8 mouse cellular contexts compared by ENCODE assay signal in genomic region chr17:44776738-44777270, GRCm38 (mm10). TPM values are rescaled to one million over a fixed set of nuclear protein-coding genes. Genes with fewer than 3 reads are reported as not detected.
DNase-seq lines count a peak whose midpoint lies in the region; ATAC-seq lines count a peak whose summit lies in the region.

TSS of gene Supt3 (plus strand) at chr17:44777152.

- peak; percentile 99 for DNase-seq in CD4-positive, CD25-positive, alpha-beta regulatory T cell, adult 2 months (ENCODE audit: low read depth, low spot score)
- DNase-seq in fat pad, adult 2 months (ENCODE audit: extremely low read depth, low read depth, low spot score), result peak; percentile 36
- peak; percentile 98 for DNase-seq in kidney, postnatal 14 days
- DNase-seq in liver, embryonic 13.5 days, result peak; percentile 93
- peak; percentile 95 for DNase-seq in neural tube, embryonic 10.5 days (ENCODE audit: extremely low spot score, low spot score)

- under 1% methylated on average over 40 of the region's 40 CpGs for WGBS in heart, embryonic 14.5 days
- 0% methylated on average over 40 of the region's 40 CpGs for WGBS in liver, embryonic 13.5 days (ENCODE audit: insufficient replicate concordance)
- under 1% methylated on average over 40 of the region's 40 CpGs for WGBS in stomach, embryonic 16.5 days

- H3K36me3 ChIP-seq in heart, embryonic 14.5 days (ENCODE audit: control insufficient read depth, insufficient read depth, low read length), result no peaks in the 10 kb centered on the region
- H3K36me3 ChIP-seq in liver, embryonic 13.5 days, result no peaks in the 10 kb centered on the region
- H3K36me3 ChIP-seq in stomach, embryonic 16.5 days (ENCODE audit: control insufficient read depth, insufficient read depth, low read length), result no peaks in the 10 kb centered on the region

- H3K27me3 ChIP-seq in heart, embryonic 14.5 days (ENCODE audit: control insufficient read depth, insufficient read depth, low read length), result no peaks in the 10 kb centered on the region
- no peaks in the 10 kb centered on the region for H3K27me3 ChIP-seq in liver, embryonic 13.5 days
- no peaks in the 10 kb centered on the region for H3K27me3 ChIP-seq in stomach, embryonic 16.5 days (ENCODE audit: control insufficient read depth, insufficient read depth, low read length)

- peak within 1 kb of the TSS; percentile 74 for H3K4me2 ChIP-seq in heart, embryonic 14.5 days (ENCODE audit: low read length)
- H3K4me2 ChIP-seq in liver, embryonic 13.5 days, result peak within 1 kb of the TSS; percentile 90
- H3K4me2 ChIP-seq in stomach, embryonic 16.5 days (ENCODE audit: low read depth, low read length), result peak within 1 kb of the TSS; percentile 59

- peak; percentile 97 for ATAC-seq in heart, embryonic 14.5 days (ENCODE audit: insufficient number of reproducible peaks, insufficient read depth, low FRiP score, low read depth)
- ATAC-seq in liver, embryonic 13.5 days (ENCODE audit: low read depth), result peak; percentile 97
- ATAC-seq in stomach, embryonic 16.5 days (ENCODE audit: insufficient read depth, low FRiP score), result peak; percentile 98

- H3K4me3 ChIP-seq in brown adipose tissue, adult 24 weeks (ENCODE audit: insufficient read depth, low read depth, low read length), result peak within 1 kb of the TSS; percentile 87
- peak within 1 kb of the TSS; percentile 72 to 73 for H3K4me3 ChIP-seq in heart, embryonic 14.5 days (ENCODE audit: control insufficient read depth in 1 of 2, insufficient read depth in 1 of 2, low read depth in 1 of 2, low read length in 2 of 2)
- H3K4me3 ChIP-seq in liver, embryonic 13.5 days (replicated peaks), result peak within 1 kb of the TSS; percentile 75
- peak within 1 kb of the TSS; percentile 92 for H3K4me3 ChIP-seq in stomach, embryonic 16.5 days (replicated peaks; ENCODE audit: low read length)

- H3K9ac ChIP-seq in heart, embryonic 14.5 days (ENCODE audit: low read length), result peak within 1 kb of the TSS; percentile 92
- H3K9ac ChIP-seq in liver, embryonic 13.5 days, result peak within 1 kb of the TSS; percentile 93
- peak within 1 kb of the TSS; percentile 98 for H3K9ac ChIP-seq in stomach, embryonic 16.5 days (ENCODE audit: low read length)

- no peaks in the 10 kb centered on the region for H3K9me3 ChIP-seq in heart, embryonic 14.5 days (ENCODE audit: control insufficient read depth, low read length)
- 0 out of 2 replicates have a peak, but pooled peaks cover 2% of the 10 kb centered on the region for H3K9me3 ChIP-seq in liver, embryonic 13.5 days (replicated peaks)
- H3K9me3 ChIP-seq in stomach, embryonic 16.5 days (replicated peaks; ENCODE audit: control insufficient read depth, low read length), result no peaks in the 10 kb centered on the region

- H3K27ac ChIP-seq in brown adipose tissue, adult 24 weeks (replicated peaks; ENCODE audit: low read depth, low read length), result peak within 1 kb of the TSS; percentile 32
- H3K27ac ChIP-seq in heart, embryonic 14.5 days (replicated peaks in 1 of 2; ENCODE audit: control insufficient read depth in 1 of 2, insufficient read depth in 1 of 2, low read depth in 2 of 2, low read length in 2 of 2), result peak within 1 kb of the TSS; percentile 78 to 80
- H3K27ac ChIP-seq in liver, embryonic 13.5 days, result peak within 1 kb of the TSS; percentile 87
- peak within 1 kb of the TSS; percentile 94 for H3K27ac ChIP-seq in stomach, embryonic 16.5 days (ENCODE audit: low read length)

- no peaks in the 10 kb centered on the region for H3K4me1 ChIP-seq in brown adipose tissue, adult 24 weeks (ENCODE audit: control insufficient read depth, insufficient read depth, insufficient read length, low read length)
- peaks cover 0 to 7% of the 10 kb centered on the region in 2 experiments; a peak in 2 of 4 replicates for H3K4me1 ChIP-seq in heart, embryonic 14.5 days (ENCODE audit: control insufficient read depth in 2 of 2, insufficient read depth in 2 of 2, low read length in 2 of 2)
- peaks cover 11% of the 10 kb centered on the region for H3K4me1 ChIP-seq in liver, embryonic 13.5 days (replicated peaks)
- peaks cover 12% of the 10 kb centered on the region; the same call in 1 of the 2 replicates for H3K4me1 ChIP-seq in stomach, embryonic 16.5 days (ENCODE audit: control insufficient read depth, insufficient read depth, low read length)

RNA-seq across cellular contexts. Expression of gene Supt3, which starts in this region (rescaled TPM):
- 20.0 and 24.0 TPM in 2 replicates for polyA plus RNA-seq in brown adipose tissue, adult 24 weeks (2012; ENCODE audit: insufficient read depth, insufficient read length, missing spikeins)
- polyA plus RNA-seq in heart, embryonic 14.5 days (2014; fragmentation: Nextera tagmentation; extraction: Ambion mirVana), result 23.5 and 23.7 TPM in 2 replicates
- polyA plus RNA-seq in liver, embryonic 13.5 days (2015; fragmentation: Nextera tagmentation; extraction: Ambion mirVana), result 7.8 and 8.7 TPM in 2 replicates
- 17.4 and 19.3 TPM in 2 replicates for polyA plus RNA-seq in stomach, embryonic 16.5 days (2015; fragmentation: Nextera tagmentation; extraction: Ambion mirVana)

Comparison
In these comparisons a context has a peak if more than half of its experiments do, and no peak if none do; other contexts are left out.
1. Peak in every context shown above with its lines: DNase-seq, ATAC-seq, H3K4me3 ChIP-seq and H3K27ac ChIP-seq.
2. DNase-seq: peak in every context shown above with its lines; median percentile 99 in CD4-positive, CD25-positive, alpha-beta regulatory T cell, adult 2 months; 98 in kidney, postnatal 14 days; 95 in neural tube, embryonic 10.5 days; 93 in liver, embryonic 13.5 days; 36 in fat pad, adult 2 months.
3. H3K27ac ChIP-seq: peak in every context shown above with its lines; median percentile 94 in stomach, embryonic 16.5 days; 87 in liver, embryonic 13.5 days; 79 in heart, embryonic 14.5 days; 32 in brown adipose tissue, adult 24 weeks.